Mouse (Mus musculus) thymus, adult 2 months (tissue): Measurements from ENCODE around the gene Nme7.

Experiments used
- CTCF ChIP-seq: fragments of 200-500 bp; IDR thresholded peaks from 2 replicates; pipeline ENCODE4 v1.5.1; 2012; ENCODE audit warnings: mild to moderate bottlenecking, control low read depth, low read length, moderate library complexity, borderline replicate concordance; ENCODE audit not compliant: control insufficient read depth, poor library complexity, insufficient read depth; ENCODE audit errors: extremely low read depth
- POLR2A ChIP-seq: fragments of 200-500 bp; IDR thresholded peaks from 2 replicates; pipeline ENCODE4 v1.6.1; 2012; ENCODE audit warnings: mild to moderate bottlenecking, low read length, control low read depth, moderate library complexity; ENCODE audit not compliant: control insufficient read depth, poor library complexity, insufficient read depth; ENCODE audit errors: extremely low read depth

DNA sequence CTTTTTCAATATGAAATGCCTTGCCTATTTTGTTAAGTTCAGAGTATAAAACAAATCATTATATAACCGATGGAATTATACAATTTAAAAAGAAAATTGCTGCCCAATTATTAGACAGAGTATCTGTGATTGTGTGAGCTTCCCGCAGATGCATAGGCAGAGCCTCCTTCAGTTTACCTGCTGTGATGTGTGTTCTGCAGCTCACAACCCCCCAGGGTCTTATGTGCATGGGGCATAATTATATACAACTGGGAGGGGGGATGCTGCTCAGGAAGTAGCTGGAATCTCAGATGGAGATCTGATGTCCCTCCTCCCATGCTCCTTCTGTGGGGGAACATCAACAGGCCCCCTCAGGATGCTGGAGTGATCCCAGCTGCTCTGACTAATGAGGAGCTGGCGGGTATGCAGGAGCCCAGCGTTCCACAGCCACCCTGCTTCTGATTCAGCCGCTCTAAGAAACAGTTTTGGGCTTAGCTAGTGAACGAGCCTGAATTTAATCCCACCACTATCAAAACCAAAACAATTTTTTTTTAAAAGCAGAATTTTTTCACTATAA, 22.8 kb downstream of the Nme7 start:
- no peak for TF ChIP-seq CTCF
- TF ChIP-seq POLR2A, result no peak
